Mouse (Mus musculus) cerebellum, adult 2 months (tissue): Measurements from ENCODE around the gene Sall2. TPM values are rescaled to one million over a fixed set of nuclear protein-coding genes. Genes with fewer than 3 reads are reported as not detected.
A peak's percentile ranks its signal among the peaks of the same experiment; 100 is the strongest.
"Not testable (repeated sequence)": the region's sequence is repeated elsewhere in the genome, so short reads cannot be mapped to it uniquely, and the experiment has no call there.

Experiments used
- DNase-seq, 2 experiments: peaks; one replicate each; pipeline ENCODE4 v3.0.0; 2021
- H3K27ac ChIP-seq: fragments of 200-500 bp; 2 replicates; pipeline ENCODE4 v1.5.1; 2012; ENCODE audit warnings: low read length, control low read depth, inconsistent platforms; ENCODE audit not compliant: insufficient read depth
- H3K27me3 ChIP-seq: fragments of 200-500 bp; 2 replicates; pipeline ENCODE4 v1.6.1; 2012; ENCODE audit warnings: inconsistent platforms, mild to moderate bottlenecking, low read length, moderate library complexity; ENCODE audit not compliant: control insufficient read depth, insufficient read depth
- H3K4me1 ChIP-seq: fragments of 200-500 bp; 2 replicates; pipeline ENCODE4 v1.6.1; 2011; ENCODE audit warnings: low read length; ENCODE audit not compliant: control insufficient read depth, insufficient read depth
- H3K4me3 ChIP-seq: fragments of 200-500 bp; replicated peaks from 2 replicates; pipeline ENCODE3; 2011; ENCODE audit warnings: mild to moderate bottlenecking, low read depth, low read length, control low read depth; ENCODE audit not compliant: insufficient read depth
- CTCF ChIP-seq: fragments of 200-500 bp; IDR thresholded peaks from 2 replicates; pipeline ENCODE4 v1.5.1; 2011; ENCODE audit warnings: low read depth, mild to moderate bottlenecking, control low read depth, low read length, moderate library complexity, borderline replicate concordance; ENCODE audit not compliant: insufficient read depth
- POLR2A ChIP-seq: fragments of 200-500 bp; IDR thresholded peaks from 2 replicates; pipeline ENCODE4 v1.6.1; 2011; ENCODE audit warnings: low read length, control low read depth, borderline replicate concordance; ENCODE audit not compliant: insufficient read depth
- WGBS: fragments of 180-500 bp; shearing (Covaris S2); methylation state at CpG from one replicate; pipeline ENCODE4 v1.1.7; 2018; 5-methylcytosine and 5-hydroxymethylcytosine counted together
- polyA plus RNA-seq: library from polyadenylated mRNA; depleted of rRNA; stranded (reverse); fragments of >200 nt; gene quantifications from 2 replicates; pipeline ENCODE4 v1.2.3, GENCODE M21; 2012

Sall2 gene
- polyA plus RNA-seq, 1 experiment, result 60.0 TPM

DNA sequence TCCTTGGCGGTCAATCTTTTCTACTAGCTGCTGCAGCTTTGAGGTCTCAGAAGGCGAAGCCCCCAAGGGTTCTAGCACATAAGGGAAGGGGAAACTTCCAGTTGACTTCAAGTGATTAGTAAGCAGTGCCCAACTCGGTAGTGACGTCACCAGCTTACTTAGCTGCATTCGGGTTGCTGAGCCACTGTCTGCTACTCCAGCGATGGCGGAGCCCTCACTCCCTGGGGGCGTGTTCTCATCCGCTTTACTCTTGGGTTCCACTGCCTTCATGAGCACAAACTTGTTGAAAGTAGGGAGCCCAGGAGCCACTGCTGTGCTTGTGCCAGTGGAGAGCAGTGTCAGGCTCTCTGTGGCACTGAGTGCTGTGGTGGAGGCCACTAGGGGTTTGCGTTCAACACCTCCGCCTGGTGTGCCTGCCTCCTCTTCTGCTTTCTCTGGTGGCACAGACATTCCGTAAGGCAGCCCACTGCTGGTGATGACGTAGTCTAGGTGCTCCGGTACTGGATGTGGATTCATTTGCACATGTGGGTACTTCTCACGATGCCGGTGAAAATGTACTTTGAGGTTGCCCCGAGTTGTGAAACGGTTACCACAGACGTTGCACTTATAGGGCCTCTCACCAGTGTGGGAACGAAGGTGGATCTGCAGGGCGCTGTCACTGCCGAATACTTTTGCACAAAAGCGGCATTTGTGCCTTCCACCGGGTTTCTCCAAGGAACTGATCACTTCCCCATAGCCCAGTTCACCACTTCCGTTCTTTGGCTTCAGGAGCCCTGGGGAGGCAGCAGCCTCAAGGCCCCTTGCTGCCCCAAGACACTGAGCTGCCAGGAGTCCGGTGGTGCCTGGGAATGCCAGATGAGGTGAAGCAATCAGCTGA, 14.4 kb downstream of the Sall2 start:
- peak; percentile 33 to 36 for DNase-seq
- Histone ChIP-seq H3K27ac (no peak overlapping the region), H3K27me3 (no peaks in the 10 kb centered on the region), H3K4me3 (peak overlapping the region; percentile 14), H3K4me1 (peaks cover 20% of the 10 kb centered on the region)
- WGBS, result 83% methylated on average over 26 of the region's 26 CpGs
- no peak for TF ChIP-seq CTCF
- TF ChIP-seq POLR2A, result no peak

- H3K4me1 ChIP-seq, result peaks cover 20% of the 10 kb centered on the region
- WGBS, result 20% methylated on average over 2 of the region's 2 CpGs
- no peak for TF ChIP-seq POLR2A
- TF ChIP-seq CTCF, result no peak
- no peak overlapping the region; the same call in 1 of the 2 replicates for H3K27ac ChIP-seq
- no peak for DNase-seq
- no peaks in the 10 kb centered on the region for H3K27me3 ChIP-seq
- H3K4me3 ChIP-seq, result no peak overlapping the region
Observed at GRCm38 (mm10) chr14:52310906-52311305, 17.7 kb downstream of the Sall2 start.

DNA sequence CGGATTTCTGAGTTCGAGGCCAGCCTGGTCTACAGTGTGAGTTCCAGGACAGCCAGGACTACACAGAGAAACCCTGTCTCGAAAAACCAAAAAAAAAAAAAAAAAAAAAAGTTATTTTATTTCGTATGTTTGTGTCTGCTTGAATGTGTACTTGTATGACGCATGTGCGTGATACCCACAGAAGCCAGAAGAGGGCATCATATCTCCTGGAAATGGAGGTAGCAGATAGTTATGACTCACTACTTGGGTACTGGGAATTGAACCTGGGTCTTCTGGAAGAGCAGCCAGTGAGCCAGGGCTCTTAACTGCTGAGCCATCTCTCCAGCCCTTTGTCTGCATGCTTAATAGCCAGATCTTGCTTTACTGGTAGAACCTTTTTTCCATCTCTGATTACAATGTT, 18.2 kb downstream of the Sall2 start:
- DNase-seq, H3K27ac ChIP-seq, H3K27me3 ChIP-seq, H3K4me3 ChIP-seq: not testable (repeated sequence)
- peaks cover 20% of the 10 kb centered on the region for H3K4me1 ChIP-seq
- WGBS, result 96% methylated on average over 6 of the region's 6 CpGs

DNA sequence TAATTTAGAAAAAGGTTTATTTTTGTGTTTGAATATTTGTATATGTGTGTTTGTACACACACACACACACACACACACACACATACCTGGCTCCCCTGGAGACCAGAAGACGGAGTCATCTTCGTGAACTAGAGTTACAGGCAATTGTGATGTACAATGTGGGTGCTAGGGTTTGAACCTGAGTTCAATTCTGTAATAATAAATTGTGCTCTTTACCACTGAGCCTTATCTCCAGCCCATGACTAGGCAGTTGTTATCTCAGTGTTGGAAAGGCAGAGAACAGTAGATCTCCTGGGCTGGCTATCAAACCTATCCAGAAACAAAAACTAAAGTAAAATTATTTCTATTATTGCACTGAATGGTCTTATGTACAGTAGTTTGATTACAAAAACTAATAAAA, 22.5 kb downstream of the Sall2 start:
- WGBS, result 97% methylated on average over 2 of the region's 2 CpGs
- Histone ChIP-seq H3K4me3 (no peak overlapping the region), H3K27ac (no peak overlapping the region), H3K27me3 (no peaks in the 10 kb centered on the region), H3K4me1 (no peaks in the 10 kb centered on the region)
- DNase-seq, result no peak
- TF ChIP-seq POLR2A (no peak), CTCF (no peak)

DNA sequence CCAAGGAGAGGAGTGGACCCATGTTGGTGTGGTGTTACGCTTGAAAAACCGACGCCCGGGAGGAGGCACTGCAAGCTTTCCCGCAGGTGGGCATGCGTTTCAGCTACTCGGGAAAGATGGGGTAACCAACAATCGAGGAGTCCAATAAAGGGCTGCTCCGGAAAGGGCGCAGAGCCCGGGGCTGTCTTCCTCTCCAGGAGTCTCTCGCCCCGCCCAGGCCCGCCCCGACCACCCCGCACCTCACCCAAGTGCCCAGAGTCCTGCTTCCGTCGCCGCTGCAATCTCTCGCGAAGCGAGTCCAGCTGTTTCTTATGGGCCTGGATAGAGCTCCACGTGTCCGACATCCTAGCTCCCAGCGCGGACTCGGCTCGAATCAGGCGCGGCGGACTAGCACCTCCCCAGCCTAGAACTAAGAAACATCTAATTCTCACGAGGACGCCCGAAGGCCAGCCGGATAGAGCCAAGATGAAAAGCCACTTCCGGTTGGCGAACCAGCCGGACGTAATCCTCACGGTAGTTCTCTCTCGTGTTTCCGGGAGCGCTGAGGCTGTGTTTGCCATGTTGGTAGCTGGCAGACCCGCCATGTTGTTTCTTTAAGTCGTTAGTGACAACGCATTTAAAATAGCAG, 23.8 kb downstream of the Sall2 start, which contains the start of gene Mettl3:
Gene Mettl3, minus strand, starts transcription at position 485 of the 628 bp plus-strand sequence.
- Histone ChIP-seq H3K27me3 (no peaks in the 10 kb centered on the region), H3K27ac (peak within 1 kb of the TSS; percentile 58; the same call in 1 of the 2 replicates), H3K4me3 (peak within 1 kb of the TSS; percentile 84), H3K4me1 (no peaks in the 10 kb centered on the region)
- DNase-seq, result peak; percentile 89 to 91
- TF ChIP-seq POLR2A, result peak; percentile 46; the same call in 1 of the 2 replicates
- TF ChIP-seq CTCF, result no peak
- WGBS, result under 1% methylated on average over 46 of the region's 46 CpGs

- WGBS, result 76% methylated on average over 3 of the region's 3 CpGs
- H3K4me1 ChIP-seq, H3K27ac ChIP-seq, H3K27me3 ChIP-seq, DNase-seq, H3K4me3 ChIP-seq: not testable (repeated sequence)
Observed at GRCm38 (mm10) chr14:52303517-52303916, 25.0 kb downstream of the Sall2 start.

GRCm38 (mm10) chr14:52295558-52296264, 32.9 kb downstream of the Sall2 start:
- no peak overlapping the region for H3K27ac ChIP-seq
- TF ChIP-seq POLR2A, result no peak
- TF ChIP-seq CTCF, result peak; percentile 15; the same call in 1 of the 2 replicates
- no peaks in the 10 kb centered on the region for H3K4me1 ChIP-seq
- no peak overlapping the region for H3K4me3 ChIP-seq
- no peak for DNase-seq
- H3K27me3 ChIP-seq, result no peaks in the 10 kb centered on the region
- 62% methylated on average over 6 of the region's 6 CpGs for WGBS
